Mouse (Mus musculus): ENCODE results near the gene Mrps7. TPM values are rescaled to one million over a fixed set of nuclear protein-coding genes. Genes with fewer than 3 reads are reported as not detected.

Mrps7 gene
- total and polyA plus RNA-seq, 2 experiments from 2014 or later: 45.9 to 78.8 TPM

DNA sequence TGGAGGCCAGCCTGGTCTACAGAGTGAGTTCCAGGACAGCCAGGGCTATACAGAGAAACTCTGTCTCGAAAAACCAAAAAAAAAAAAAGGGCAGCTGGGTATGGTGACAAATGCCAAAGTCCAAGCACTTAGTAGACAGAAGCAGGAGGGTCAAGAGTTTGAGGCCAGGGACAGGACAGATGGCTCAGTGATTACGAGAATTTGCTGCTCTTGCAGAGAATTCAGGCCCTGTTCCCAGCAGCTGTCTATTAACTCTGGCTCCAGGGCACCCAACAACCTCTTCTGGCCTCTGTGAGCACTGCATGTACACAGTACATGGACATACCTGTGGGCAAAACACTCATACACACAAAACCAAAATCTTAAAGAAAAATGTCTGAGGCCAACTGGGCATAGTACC, 14.3 kb downstream of the Mrps7 start:
- Histone ChIP-seq H3K9ac (replicated peaks; ENCODE audit: low read length) (no peak overlapping the region), H3K36me3 (ENCODE audit: insufficient read depth, low read length) (peaks cover 43% of the 10 kb centered on the region), H3K4me2 (ENCODE audit: low read depth, low read length) (no peak overlapping the region), H3K27me3 (ENCODE audit: insufficient read depth, low read length) (no peaks in the 10 kb centered on the region), H3K4me1 (ENCODE audit: insufficient read depth, low read length) (no peaks in the 10 kb centered on the region), H3K4me3 (ENCODE audit: low read length) (no peak overlapping the region), H3K27ac (no peak overlapping the region), H3K9me3 (ENCODE audit: low read length) (no peaks in the 10 kb centered on the region)
- 86% methylated on average over 2 of the region's 2 CpGs for WGBS
- no peak for ATAC-seq
- no peak for DNase-seq (ENCODE audit: low spot score)
- TF ChIP-seq CTCF (IDR thresholded peaks at IDR 0.05; ENCODE audit: low read depth): no peak

DNA sequence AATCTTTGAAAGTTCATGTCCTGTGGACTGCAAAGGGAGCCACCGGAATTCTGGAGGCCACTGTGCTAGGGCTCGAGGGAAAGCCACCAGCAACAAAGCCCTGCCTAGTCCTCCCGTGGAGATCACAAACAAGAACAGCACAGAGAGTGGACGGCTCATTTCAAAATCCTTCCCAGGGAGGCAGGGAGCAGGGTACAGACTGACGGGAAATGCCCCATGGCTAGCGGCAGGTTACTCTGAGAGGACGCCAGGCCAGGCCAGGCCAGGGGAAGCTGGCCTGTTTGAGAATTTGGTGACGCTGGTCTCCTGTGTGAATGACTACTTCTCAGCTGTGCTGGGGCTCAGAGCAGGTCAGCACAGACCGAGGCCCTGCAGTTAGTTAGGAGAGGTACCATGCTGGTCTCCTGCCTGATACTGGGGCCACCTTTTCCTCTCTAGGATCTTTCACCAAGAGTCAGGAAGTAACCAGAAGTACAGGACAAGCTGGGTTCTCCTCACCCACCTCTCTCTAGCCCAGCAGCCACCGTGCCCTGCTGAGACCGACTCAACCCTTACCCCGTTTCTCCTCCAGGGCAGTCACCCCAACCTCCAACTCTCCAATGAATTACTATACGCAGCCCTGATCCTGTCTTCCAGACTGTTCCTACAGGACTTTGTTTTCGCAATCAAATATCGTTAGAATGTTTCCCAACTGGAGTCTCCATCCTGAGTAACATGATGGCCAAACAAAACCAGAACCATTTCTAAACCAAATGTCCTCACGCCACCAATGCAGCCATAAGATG, 15.2 kb downstream of the Mrps7 start:
- Histone ChIP-seq H3K27ac (no peak overlapping the region), H3K36me3 (ENCODE audit: insufficient read depth, low read length) (peaks cover 45% of the 10 kb centered on the region), H3K9ac (replicated peaks; ENCODE audit: low read length) (no peak overlapping the region), H3K4me2 (ENCODE audit: low read depth, low read length) (no peak overlapping the region), H3K4me1 (ENCODE audit: insufficient read depth, low read length) (no peaks in the 10 kb centered on the region), H3K9me3 (ENCODE audit: low read length) (no peaks in the 10 kb centered on the region), H3K27me3 (ENCODE audit: insufficient read depth, low read length) (no peaks in the 10 kb centered on the region), H3K4me3 (ENCODE audit: low read length) (no peak overlapping the region)
- 83% methylated on average over 16 of the region's 16 CpGs for WGBS
- DNase-seq (ENCODE audit: low spot score) (no peak), ATAC-seq (no peak)
- TF ChIP-seq CTCF (IDR thresholded peaks at IDR 0.05; ENCODE audit: low read depth): no peak

DNA sequence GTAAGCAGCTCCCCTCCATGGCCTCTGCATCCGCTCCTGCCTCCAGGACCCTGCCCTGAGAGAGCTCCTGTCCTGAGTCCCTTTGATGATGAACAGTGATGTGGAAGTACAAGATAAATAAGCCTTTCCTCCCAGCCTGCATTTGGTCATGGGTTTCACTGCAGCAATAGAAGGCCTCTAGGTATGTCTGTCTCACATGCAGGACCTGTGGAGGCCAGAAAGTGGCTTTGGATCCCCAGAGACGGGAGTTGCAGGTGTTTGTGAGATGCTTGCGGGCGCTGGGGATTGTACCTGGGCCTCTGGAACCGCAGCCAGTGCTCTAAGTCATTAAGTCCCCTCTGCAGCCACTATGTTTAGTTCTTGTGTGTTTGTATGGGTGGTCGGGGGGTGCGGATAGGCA, 16.2 kb downstream of the Mrps7 start:
- DNase-seq (ENCODE audit: low spot score): no peak

DNA sequence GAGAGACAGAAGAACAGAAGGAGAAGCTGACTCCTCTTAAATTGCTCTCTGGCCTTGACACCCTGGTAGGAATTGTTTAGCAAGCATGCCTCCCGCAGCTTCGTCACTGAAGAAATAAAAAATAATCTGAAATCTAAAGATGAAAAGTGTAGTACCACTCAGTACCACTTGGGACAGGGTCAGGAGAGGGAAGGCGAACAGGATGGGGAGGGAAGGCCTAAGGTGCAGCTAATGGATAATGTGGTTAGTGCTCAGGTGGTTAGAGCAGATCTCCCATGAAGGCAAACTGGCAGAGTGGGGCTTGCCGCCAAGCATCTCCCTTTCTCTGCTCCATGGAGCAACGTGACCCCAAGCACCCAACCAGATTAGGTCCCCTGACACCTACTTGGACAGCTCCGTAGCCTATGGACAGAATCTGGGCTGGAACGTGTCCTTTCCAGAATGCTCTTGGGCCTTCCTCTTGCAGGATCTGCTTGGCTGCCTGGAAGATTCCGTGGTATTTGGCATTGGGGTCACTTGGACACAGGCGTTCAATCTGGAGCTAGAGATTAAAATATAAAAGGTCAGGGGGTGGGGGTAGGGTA, 19.9 kb downstream of the Mrps7 start:
- Histone ChIP-seq H3K4me3 (ENCODE audit: low read length) (no peak overlapping the region), H3K27ac (no peak overlapping the region), H3K4me2 (ENCODE audit: low read depth, low read length) (no peak overlapping the region), H3K4me1 (ENCODE audit: insufficient read depth, low read length) (peaks cover 7% of the 10 kb centered on the region; the same call in 1 of the 2 replicates), H3K27me3 (ENCODE audit: insufficient read depth, low read length) (no peaks in the 10 kb centered on the region), H3K9me3 (ENCODE audit: low read length) (no peaks in the 10 kb centered on the region), H3K9ac (replicated peaks; ENCODE audit: low read length) (no peak overlapping the region), H3K36me3 (ENCODE audit: insufficient read depth, low read length) (peaks cover 36% of the 10 kb centered on the region)
- DNase-seq (ENCODE audit: low spot score): no peak
- 73% methylated on average over 9 of the region's 9 CpGs for WGBS
- ATAC-seq: no peak
- TF ChIP-seq CTCF (IDR thresholded peaks at IDR 0.05; ENCODE audit: low read depth): peak; percentile 71

More for the DNA sequence above, 16.2 kb downstream of the Mrps7 start:
- Histone ChIP-seq H3K9me3 (ENCODE audit: low read length) (no peaks in the 10 kb centered on the region), H3K4me1 (ENCODE audit: insufficient read depth, low read length) (no peaks in the 10 kb centered on the region), H3K9ac (replicated peaks; ENCODE audit: low read length) (no peak overlapping the region), H3K27ac (no peak overlapping the region), H3K36me3 (ENCODE audit: insufficient read depth, low read length) (peaks cover 41% of the 10 kb centered on the region), H3K4me2 (ENCODE audit: low read depth, low read length) (no peak overlapping the region), H3K27me3 (ENCODE audit: insufficient read depth, low read length) (no peaks in the 10 kb centered on the region), H3K4me3 (ENCODE audit: low read length) (no peak overlapping the region)
- no peak for ATAC-seq
- WGBS: 98% methylated on average over 7 of the region's 7 CpGs
- TF ChIP-seq CTCF (IDR thresholded peaks at IDR 0.05; ENCODE audit: low read depth): no peak

DNA sequence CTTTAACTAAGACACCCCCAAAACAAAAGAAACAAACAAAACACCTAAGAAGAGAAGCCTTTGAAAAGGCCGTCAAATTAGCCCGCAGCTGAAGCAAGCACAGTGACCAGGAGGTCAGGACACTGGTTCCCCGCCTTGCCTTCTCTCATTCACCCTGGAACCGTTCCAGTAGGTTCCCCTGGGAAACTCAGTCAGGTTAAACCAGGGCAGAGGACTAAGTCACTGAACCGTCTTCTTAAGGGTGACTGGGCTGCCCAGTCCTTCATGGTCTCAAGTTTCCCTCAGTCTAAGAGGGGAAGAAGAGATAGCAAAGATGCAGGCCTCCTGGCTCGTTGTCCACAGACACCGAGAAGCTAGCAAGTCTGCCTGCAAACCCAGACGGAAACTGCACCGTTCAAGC, 22.2 kb downstream of the Mrps7 start:
- H3K36me3 ChIP-seq (ENCODE audit: insufficient read depth, low read length): peaks cover 18% of the 10 kb centered on the region
- no peak overlapping the region for H3K4me2 ChIP-seq (ENCODE audit: low read depth, low read length)
- H3K4me3 ChIP-seq (ENCODE audit: low read length): no peak overlapping the region
- H3K9me3 ChIP-seq (ENCODE audit: low read length): no peaks in the 10 kb centered on the region
- H3K27ac ChIP-seq: no peak overlapping the region
- peaks cover 7% of the 10 kb centered on the region; the same call in 1 of the 2 replicates for H3K4me1 ChIP-seq (ENCODE audit: insufficient read depth, low read length)
- 76% methylated on average over 9 of the region's 9 CpGs for WGBS
- H3K9ac ChIP-seq (replicated peaks; ENCODE audit: low read length): no peak overlapping the region
- ATAC-seq (no peak), DNase-seq (ENCODE audit: low spot score) (no peak)
- no peak for TF ChIP-seq CTCF (IDR thresholded peaks at IDR 0.05; ENCODE audit: low read depth)
- no peaks in the 10 kb centered on the region for H3K27me3 ChIP-seq (ENCODE audit: insufficient read depth, low read length)

DNA sequence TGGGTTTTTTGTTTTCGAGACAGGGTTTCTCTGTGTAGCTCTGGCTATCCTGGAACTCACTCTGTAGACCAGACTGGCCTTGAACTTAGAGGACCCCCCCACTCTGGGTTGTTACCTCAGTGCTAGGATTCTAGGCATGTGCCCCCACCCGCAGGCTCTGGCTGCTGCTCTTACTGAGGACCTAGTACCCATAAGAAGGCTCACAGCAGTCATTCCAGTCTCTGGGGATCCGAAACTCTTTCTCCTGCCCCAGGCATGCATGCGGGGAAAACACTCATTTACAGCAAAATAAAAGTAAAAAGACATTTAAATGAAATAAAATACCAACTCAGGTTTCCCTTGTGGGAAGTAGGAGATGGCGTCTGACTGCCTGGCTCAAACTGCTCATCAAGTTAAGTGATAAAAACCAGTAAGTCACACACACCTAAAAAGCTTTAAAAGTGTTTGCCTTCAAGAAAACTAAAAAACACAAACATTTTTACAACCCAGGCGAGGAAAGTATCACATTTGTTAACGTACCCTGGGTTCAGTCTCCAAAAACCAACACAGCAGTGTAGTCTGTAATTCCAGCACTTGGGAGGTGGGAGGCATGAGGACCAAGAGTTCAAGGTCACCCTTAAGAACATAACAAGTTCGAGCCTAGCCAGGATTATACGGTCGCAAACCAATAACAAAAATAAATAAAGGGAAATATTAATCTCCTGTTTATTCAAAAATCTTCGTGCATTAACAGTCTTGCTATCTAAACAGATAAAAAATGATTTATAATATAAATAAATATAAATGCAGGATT, 23.3 kb downstream of the Mrps7 start:
- 52% methylated on average over 11 of the region's 11 CpGs for WGBS
- no peak for ATAC-seq

More for the DNA sequence above, 23.3 kb downstream of the Mrps7 start:
- peak overlapping the region; percentile 72 for H3K4me2 ChIP-seq (ENCODE audit: low read depth, low read length)
- DNase-seq (ENCODE audit: low spot score): no peak
- TF ChIP-seq CTCF (IDR thresholded peaks at IDR 0.05; ENCODE audit: low read depth): no peak
- no peaks in the 10 kb centered on the region for H3K9me3 ChIP-seq (ENCODE audit: low read length)
- H3K4me3 ChIP-seq (ENCODE audit: low read length): peak overlapping the region; percentile 56
- 0 out of 2 replicates have a peak, but pooled peaks cover 11% of the 10 kb centered on the region for H3K36me3 ChIP-seq (ENCODE audit: insufficient read depth, low read length)
- H3K4me1 ChIP-seq (ENCODE audit: insufficient read depth, low read length): peaks cover 7% of the 10 kb centered on the region; the same call in 1 of the 2 replicates
- H3K27ac ChIP-seq: peak overlapping the region; percentile 51; the same call in 1 of the 2 replicates
- peak overlapping the region; percentile 56 for H3K9ac ChIP-seq (replicated peaks; ENCODE audit: low read length)
- H3K27me3 ChIP-seq (ENCODE audit: insufficient read depth, low read length): no peaks in the 10 kb centered on the region
